Mouse (Mus musculus) right cerebral cortex, adult 18-20 months (tissue): Measurements from ENCODE around the gene Cyb561d2.
"Not testable (repeated sequence)": the region's sequence is repeated elsewhere in the genome, so short reads cannot be mapped to it uniquely, and the experiment has no call there.

Source experiments
- DNase-seq: peaks from one replicate; pipeline ENCODE4 v3.0.0; 2022; ENCODE audit warnings: mixed read lengths

Gene Cyb561d2

DNA sequence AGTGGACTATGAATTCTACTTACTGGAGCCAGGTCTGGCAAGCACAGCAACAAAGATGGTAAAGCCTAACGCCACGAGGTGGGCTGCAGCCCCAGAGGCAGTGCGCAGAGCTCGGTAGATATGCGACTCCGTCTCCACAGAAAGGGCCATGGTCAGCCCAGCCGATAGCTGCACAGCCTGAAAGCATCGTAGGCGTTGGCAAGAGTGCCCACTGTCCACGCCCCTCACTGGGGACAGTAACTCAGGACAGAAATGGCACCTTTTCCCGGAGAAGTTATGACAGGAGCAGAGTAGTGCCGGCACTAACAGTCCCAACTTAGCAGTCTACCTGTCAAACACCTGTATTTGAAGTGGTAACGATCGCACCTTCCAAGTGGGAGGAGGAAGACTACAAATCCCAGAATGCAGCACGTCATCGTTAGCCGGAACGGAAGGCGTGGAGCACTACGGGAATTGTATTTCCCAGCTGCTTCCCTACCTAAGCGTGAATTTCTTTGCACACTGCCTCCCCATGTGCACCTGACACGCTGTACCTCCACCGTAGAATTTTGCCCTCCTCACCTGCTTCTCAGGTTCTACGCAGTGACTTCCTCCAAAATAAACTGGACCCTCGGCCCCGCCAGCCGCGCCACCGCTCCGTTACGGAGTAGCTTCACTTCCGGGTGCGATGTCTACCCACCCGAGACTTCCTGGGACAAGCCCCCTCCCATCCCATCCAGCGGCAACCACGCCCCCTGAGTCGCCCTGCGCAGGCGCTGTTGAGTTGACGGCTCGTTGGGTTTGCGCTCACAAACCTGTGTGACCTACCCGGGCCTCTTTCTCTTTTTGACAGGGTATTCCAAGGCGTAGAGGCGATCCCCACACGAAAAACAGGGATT is at the start of gene Cyb561d2, which contains the start of gene Nprl2:
Cyb561d2 (minus strand) TSS at position 720 of the 878 bp plus-strand sequence.
Nprl2 (plus strand) TSS at position 753 of the 878 bp plus-strand sequence.
- peak; percentile 96 for DNase-seq

DNA sequence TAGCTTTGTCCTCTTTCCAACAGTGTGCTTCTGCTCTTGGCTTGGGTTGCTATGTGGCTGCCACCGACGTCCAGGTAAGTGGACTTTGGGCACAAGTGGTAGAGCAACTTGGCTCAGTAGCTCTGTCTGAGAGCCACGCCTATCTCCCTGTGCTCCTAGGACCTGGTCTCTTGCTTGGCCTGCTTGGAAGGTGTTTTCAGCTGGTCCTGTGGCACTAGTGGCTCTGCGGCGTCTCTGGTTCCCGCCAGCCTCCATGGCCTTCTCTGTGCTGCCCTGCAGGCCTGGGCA is 48.7 kb upstream of the Cyb561d2 start:
- DNase-seq, result no peak

DNA sequence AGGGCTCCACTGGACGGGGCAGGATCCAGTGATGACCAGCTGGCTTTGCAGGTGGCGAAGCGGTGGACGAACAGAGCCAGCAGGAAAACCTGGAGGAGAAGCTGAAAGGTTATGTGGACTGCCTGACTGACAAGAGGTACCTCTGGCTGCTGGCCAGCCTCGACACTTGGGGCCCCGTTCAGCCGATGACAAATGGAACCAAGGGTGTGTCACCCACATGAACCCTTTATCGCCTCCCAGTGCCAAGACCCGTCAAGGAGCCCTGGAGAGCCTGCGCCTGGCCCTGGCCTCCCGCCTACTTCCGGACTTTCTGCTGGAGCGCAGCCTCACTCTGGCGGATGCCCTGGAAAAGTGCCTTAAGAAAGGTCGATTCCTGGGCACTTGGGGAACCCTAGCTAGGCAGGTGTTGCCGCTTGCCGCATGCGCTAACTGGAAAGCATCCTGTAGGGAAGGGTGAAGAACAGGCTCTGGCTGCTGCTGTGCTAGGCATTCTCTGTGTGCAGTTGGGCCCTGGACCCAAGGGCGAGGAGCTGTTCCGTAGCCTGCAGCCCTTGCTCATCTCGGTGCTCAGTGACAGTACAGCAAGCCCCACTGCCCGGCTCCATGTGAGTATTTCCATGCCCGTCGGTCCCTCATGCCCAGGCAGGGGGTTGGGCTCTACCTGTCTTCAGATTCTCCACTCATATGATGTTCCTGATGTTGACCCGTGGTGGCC is 48.2 kb upstream of the Cyb561d2 start:
- DNase-seq, result no peak

DNA sequence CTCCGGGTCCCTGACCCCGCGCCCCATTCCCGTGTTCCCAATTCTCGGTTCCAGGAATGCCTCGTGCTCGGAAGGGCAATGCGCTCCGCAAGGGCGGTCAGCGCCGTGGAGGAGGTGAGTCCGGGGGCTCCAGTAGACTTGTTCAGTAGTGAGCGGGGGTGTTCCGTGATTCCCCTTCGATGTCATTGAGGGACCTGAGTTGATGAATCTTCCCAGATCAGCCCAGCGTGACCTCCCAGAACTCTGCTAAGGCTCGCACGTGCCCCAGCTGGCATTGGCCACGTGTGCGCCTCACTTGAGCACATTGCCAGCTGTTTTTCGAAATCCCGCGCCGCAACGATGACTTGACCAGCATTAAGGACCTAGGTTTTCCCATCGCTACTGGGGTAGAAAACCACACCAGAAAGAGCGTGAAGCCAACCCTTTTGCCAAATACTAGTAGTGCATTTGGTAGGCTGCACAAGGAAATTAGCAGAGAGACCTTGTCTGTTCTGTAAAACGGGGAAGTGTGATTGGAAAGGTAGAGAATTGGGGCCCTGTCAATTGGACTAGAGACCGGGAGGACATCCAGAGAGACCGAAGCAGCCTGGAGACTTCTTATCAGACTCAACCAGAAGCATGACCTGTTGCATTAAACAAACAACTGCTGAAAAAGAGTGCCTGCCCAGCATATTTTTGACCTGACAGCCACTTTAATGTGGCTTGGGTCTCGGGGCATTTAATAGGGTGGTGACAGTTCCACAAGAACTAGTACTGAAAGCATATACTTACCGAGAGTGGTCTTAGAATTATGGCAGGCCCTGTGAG is 46.0 kb upstream of the Cyb561d2 start:
- DNase-seq, result no peak

DNA sequence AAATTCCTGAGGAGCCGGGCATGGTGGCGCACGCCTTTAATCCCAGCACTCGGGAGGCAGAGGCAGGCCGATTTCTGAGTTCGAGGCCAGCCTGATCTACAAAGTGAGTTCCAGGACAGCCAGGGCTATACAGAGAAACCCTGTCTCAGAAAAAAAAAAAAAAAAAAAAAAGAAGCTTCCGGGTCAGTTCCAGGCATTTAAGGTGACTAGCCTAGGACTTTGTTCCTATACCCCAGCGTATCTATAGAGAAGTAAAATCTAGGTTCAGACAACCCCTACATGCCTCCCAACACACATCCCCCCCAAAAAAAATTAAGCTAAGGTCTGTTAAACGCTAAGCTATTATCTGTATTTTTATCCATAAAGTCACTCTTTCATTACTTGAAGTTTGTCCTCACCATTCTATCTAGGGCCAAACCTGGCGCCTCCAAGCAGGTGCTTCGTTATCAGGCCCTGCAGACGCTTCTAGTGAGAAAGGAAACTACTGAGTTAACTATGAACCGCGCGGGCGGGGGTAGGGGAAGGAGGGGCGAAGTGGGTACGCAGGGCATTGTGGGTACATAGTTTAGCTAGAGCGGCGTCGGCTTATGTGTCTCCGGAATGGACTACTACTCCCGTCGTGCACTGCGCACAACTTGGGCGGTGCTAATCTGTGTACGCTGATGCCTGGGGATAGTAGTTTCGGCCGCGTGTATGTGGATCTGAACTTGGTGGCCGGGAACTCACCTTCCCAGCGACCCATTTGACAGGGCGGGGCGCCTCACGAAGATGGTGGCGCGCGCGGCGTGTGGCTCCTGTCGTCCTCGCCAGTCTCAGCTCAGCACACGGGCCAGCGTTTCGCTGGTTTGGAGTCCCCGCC is 45.2 kb upstream of the Cyb561d2 start, which contains the start of gene Ifrd2:
Ifrd2 (plus strand) TSS at position 669 of the 859 bp plus-strand sequence.
- DNase-seq, result peak; percentile 100

DNA sequence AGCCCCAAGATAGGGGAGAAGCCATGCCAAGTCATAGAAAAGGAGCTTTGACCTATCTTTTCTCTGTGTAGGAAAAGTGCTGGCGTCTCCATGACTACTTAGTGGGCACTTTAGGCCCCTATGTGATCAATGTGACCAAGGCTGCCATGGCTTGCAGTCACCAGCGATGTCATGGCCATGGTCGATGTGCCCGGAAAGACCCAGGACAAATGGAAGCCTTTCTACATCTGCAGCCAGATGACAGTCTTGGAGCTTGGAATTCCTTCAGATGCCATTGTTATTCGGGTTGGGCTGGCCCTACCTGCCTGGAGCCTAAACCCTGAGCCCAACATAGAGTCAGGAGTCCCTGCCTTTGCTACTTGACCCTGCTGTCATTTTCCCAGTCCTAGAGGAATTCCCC is 44.5 kb upstream of the Cyb561d2 start:
- no peak for DNase-seq

DNA sequence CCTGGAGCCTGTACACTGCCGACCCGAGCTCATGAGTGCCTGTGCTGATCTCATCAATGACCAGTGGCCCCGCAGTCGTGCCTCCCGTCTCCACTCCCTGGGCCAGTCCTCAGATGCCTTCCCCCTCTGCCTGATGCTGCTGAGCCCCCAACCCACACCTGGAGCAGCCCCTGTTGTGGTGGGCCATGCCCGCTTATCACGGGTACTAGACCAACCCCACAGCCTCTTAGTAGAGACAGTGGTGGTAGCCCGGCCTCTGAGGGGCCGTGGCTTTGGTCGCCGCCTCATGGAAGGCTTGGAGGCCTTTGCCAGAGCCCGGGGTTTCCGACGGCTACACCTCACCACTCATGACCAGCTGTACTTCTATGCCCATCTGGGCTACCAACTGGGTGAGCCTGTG is 41.2 kb upstream of the Cyb561d2 start:
- DNase-seq, result no peak

DNA sequence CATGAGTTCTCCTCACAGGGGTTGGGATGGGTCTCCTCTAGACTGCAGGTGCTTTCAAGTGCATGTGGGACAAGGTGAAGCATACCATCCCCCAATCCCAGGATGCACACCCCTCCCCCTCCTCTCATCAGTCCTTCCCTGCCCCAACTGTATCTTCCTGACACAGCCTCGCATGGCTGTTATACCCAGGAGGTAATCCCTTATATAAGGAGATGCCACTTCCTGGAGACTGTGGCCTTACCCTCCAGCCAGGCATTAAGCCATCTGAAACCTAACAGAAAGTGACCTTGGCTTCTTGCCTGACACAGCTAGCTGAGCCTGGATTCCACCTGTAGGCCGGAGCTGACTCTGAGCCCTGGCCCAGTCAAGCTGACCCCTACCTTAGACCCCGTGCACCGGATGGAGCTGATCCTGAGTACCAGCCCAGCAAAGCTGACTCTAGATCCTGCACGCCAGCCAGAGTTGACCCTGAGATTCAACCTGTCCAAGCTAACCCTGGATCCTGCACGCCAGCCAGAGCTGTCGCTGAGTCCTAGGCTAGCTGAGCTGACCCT is 40.6 kb upstream of the Cyb561d2 start:
- no peak for DNase-seq

DNA sequence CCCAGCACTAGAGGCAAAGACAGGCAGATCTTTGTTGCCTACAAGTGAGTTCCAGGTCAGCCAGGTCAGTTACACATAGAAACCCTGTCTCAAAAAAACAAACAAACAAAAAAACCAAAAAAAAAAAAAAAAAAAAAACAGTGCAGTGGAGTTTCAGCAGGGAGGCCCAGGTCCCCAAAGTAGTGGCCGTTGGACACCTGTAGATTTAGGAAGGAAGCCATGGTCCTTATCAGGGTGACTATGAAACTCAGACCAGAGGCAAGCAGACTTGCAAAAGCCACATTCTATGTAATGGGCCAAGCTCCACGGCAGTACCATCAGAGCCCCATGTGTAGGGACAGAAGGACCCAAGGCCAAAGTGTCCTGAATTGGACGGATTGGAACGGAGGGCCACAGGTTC is 39.6 kb upstream of the Cyb561d2 start:
- DNase-seq, result no peak

DNA sequence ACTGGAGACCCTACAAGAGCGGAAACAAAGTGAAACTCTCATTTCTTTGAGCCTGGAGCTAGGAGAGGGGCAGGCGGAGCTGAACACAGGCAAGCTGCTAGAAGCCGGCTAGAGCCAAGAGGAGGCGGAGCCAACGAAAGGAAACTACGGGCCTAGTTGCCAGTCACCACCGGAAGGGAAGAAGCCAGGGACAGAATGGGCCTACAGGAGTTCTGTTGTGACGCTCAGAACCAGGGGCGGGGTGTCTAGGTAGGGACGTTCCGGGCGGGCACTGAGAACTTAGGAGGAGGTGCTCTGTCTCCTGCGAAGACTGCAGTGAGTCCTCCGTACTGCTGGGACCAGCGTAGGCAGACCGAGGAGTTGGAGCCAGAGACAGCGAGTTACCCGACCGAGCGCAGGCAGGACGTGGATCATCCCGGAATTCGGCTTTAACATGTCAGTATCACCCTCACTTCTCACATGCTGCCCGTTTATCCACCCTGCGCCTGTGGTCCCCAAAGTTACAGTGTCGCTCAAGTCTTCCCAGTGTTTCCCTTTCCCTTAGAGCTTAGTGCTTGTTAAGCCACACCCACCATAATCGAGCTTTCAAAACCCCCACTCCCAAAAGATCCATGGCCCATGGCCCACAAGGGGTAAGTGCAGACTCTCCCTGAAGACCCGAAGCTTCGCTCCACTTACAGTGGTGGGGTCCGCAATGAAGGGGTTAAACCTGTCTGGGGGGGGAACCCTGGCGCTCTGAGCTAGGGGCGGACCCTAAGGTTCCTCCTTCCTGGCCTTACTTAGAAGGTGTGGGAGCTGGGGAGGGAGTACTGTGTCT is 38.7 kb upstream of the Cyb561d2 start, which contains the start of gene Hyal3:
Hyal3 (plus strand) TSS at position 318 of the 817 bp plus-strand sequence.
- peak; percentile 93 for DNase-seq

DNA sequence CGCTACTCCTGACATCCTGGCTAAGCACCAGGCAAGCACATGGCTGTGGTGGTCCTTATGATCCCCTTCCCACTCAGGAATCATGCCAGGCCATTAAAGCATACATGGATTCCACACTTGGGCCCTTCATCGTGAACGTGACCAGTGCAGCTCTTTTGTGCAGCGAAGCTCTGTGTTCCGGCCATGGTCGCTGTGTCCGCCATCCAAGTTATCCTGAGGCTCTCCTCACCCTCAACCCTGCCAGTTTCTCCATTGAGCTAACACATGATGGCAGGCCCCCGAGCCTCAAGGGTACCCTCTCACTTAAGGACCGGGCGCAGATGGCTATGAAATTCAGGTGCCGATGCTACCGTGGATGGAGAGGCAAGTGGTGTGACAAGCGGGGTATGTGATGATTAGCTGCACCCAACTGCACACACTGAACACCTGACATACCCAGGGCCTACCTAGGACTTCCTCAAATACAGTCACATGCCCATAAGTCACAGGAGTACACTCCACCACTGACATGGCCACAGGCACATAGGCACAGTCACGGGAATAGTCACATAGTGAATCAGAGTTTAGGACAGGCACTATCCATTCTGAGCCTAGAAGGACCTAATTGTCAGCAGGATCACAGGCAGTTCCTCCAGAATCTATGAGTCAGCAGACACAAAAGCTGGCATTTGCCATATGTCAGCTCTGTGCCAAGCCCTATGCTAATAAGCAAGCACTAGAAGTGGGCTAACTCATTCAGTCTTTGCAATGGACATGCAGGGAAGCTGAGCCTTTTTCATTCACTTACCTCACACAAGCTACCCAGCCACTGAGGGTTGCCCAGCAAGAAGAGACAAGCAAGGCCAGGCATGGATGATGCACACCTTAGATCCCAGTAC is 37.3 kb upstream of the Cyb561d2 start:
- DNase-seq, result no peak

DNA sequence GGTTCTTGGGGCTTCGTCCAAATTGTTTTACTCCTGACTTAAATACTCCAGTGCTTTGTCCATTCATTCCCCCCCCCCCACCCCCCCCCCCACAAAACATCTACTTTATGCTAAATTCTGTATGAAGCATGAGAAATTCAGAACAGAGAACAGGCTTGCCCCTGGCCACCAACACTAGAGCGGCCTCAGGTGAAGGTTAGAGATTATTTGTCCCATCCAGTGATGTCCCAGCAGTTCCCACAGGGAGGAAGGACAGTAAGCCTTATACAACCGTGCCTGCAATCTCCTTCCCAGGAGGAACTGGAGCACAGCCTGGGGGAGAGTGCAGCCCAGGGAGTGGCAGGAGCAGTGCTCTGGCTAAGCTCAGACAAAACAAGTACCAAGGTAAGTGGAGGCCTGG is 36.6 kb upstream of the Cyb561d2 start, which contains the start of gene Naa80:
Naa80 (plus strand) TSS at position 301 of the 400 bp plus-strand sequence.
- DNase-seq, result no peak

DNA sequence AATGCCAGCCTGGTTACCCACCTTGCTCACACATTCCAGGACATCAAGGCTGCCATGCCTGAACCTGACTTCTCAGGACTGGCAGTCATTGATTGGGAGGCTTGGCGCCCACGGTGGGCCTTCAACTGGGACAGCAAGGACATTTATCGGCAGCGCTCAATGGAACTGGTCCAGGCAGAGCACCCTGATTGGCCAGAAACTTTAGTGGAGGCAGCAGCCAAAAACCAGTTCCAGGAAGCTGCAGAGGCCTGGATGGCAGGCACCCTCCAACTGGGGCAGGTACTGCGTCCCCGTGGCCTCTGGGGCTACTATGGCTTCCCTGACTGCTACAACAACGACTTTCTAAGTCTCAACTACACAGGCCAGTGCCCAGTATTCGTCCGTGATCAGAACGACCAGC is 35.9 kb upstream of the Cyb561d2 start:
- DNase-seq, result no peak

DNA sequence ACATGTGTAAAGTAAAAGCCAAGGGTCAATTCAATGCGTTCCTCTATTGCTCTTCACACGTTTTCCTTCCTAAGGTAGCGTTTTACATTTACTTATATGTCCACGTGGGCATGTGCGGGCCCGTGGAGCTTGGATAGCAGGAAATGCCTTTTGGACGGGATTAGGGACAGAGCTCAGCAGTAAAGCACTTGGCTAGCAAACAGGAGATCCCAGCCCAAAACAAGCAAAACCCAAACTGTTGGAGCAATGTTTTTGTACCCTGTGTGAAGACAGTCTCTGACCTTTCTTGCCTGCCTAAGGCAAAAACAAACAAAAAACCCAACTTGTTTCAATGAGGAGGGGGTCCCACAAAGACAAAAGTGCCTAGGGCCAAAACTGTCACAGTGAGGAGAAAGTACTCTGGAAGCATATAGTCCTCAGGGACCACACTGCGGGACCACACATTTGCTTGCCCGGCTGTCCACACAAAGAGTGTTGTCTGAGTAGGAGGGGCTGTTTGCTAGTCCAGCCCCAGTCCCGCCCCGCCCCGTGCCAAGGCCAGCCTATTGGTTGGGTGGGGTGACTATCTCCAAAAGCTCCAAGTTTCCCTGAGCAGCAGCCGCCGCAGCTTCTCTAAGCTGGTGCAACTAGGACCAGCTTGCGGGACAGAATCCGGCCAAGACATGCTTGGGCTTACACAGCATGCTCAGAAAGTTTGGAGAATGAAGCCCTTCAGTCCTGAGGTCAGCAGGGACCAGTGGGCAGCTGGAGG is 34.5 kb upstream of the Cyb561d2 start, which contains the start of gene Hyal1:
Hyal1 (plus strand) TSS at position 571 of the 751 bp plus-strand sequence.
- DNase-seq, result no peak

DNA sequence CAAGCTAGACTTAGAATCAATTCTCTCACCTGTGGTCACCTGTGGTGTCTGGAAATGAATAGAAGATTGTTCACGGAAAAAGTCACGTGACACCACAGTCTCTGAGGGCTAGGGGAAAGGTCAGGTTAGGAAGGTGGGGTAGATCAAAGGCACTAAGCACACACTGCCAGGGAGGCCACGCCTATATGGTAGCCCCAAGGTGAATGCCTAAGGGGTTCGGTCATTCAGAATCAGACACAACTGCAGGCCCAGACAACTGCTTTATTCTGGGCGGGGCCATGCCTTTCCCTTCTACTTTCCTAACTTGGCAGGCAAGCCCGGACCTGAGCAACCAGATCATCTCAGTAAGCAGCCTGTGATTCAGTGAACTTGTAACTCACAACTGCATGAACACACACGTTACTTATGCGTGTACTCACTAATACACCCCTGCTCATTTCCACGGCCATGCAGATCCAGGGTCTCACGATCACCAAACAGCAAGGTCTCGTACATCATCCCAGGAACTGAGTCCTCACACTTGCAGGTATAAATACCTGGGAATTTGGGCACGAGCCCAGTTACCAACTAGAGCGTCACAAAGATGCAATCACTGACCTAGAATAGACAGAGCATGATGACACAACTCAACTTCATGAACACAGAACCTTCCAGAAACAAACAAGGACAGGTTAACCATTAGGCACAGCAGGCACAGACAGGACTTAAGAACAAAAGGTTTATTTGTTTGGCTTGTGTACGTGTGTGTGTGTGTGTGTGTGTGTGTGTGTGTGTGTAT is 33.8 kb upstream of the Cyb561d2 start:
- DNase-seq, result no peak

DNA sequence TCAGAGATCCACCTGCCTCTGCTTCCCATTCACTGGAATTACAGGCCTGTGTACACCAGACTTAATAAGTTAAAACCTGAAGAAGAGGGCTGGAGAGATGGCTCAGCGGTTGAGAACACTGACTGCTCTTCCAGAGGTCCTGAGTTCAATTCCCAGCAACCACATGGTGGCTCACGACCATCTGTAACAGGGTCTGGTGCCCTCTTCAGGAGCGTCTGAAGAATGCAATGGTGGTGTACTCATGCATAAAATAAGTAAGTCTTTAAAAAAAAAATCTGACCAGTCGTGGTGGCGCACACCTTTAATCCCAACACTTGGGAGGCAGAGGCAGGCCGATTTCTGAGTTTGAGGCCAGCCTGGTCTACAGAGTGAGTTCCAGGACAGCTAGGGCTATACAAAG is 31.8 kb upstream of the Cyb561d2 start:
- DNase-seq, result not testable (repeated sequence)

DNA sequence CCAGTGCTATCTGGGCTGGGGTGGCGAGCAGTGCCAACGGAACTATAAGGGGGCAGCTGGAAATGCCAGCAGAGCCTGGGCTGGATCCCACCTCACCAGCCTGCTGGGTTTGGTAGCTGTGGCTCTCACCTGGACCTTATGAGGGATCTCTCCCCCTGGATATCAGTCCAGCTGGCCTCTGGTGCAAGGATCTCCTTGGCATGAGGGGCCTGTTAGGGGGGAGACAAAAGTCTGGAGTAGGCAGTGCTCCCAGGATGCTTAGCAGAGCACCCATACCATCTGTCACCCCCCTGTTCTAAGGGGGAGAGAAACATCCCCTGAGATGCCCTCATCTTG is 30.3 kb upstream of the Cyb561d2 start:
- DNase-seq, result no peak
